Mouse (Mus musculus) CH12.LX (cell line): ENCODE results near the gene Trim11. TPM values are rescaled to one million over a fixed set of nuclear protein-coding genes. Genes with fewer than 3 reads are reported as not detected.

Experiments
- DNase-seq: peaks from one replicate; pipeline ENCODE4 v3.0.0-alpha.2; 2013; ENCODE audit errors: extremely low read depth
- H3K27ac ChIP-seq: 2 replicates; pipeline ENCODE4 v1.5.1; 2012; ENCODE audit warnings: low read depth, mild to moderate bottlenecking, control low read depth, moderate library complexity; ENCODE audit not compliant: insufficient read depth
- H3K27me3 ChIP-seq: replicated peaks from 2 replicates; pipeline ENCODE3; 2012; ENCODE audit warnings: inconsistent platforms
- H3K36me3 ChIP-seq, 2 experiments: replicated peaks in 1 of 2; 2 replicates each; pipeline versions ENCODE3 to v1.6.1; 2012; ENCODE audit warnings: inconsistent platforms in 1 of 2, low read length in 1 of 2, mild to moderate bottlenecking in 1 of 2, mixed read lengths in 1 of 2, moderate library complexity in 1 of 2; ENCODE audit not compliant: control insufficient read depth in 1 of 2, insufficient read depth in 1 of 2
- H3K4me1 ChIP-seq, 2 experiments: 2 replicates each; pipeline ENCODE4 v1.6.1; 2012; ENCODE audit warnings: inconsistent platforms in 1 of 2, moderate library complexity in 1 of 2; ENCODE audit not compliant: insufficient read depth in 2 of 2, control insufficient read depth in 1 of 2
- H3K4me2 ChIP-seq: 2 replicates; pipeline ENCODE4 v1.6.1; 2012; ENCODE audit warnings: low read depth, mild to moderate bottlenecking, control low read depth; ENCODE audit not compliant: poor library complexity, insufficient read depth, severe bottlenecking
- H3K4me3 ChIP-seq, 3 experiments: fragments of 150-350 bp in 1 of 3; sonication (generic) in 1 of 3; replicated peaks in 1 of 3; 2 replicates each; pipeline versions ENCODE3 to v1.5.1; 2011 to 2012; ENCODE audit warnings: low read depth in 2 of 3, low read length in 2 of 3, mild to moderate bottlenecking in 2 of 3, moderate library complexity in 2 of 3, control low read depth in 1 of 3, improper control_type of control experiment in 1 of 3, inconsistent platforms in 1 of 3, mixed read lengths in 1 of 3; ENCODE audit not compliant: poor library complexity in 1 of 3
- H3K79me2 ChIP-seq: replicated peaks from 2 replicates; pipeline ENCODE4 v1.6.1; 2012; ENCODE audit warnings: mild to moderate bottlenecking, moderate library complexity; ENCODE audit not compliant: control insufficient read depth, poor library complexity, insufficient read depth, severe bottlenecking; ENCODE audit errors: extremely low read depth
- H3K9ac ChIP-seq: 2 replicates; pipeline ENCODE4 v1.6.1; 2012; ENCODE audit warnings: low read depth, mild to moderate bottlenecking, control low read depth, moderate library complexity; ENCODE audit not compliant: insufficient read depth
- H3K9me3 ChIP-seq: replicated peaks from 2 replicates; pipeline ENCODE3; 2012; ENCODE audit warnings: low read length, inconsistent platforms, mixed read lengths
- CHD2 ChIP-seq: IDR thresholded peaks from 2 replicates; pipeline ENCODE4 v1.6.1; 2011; ENCODE audit warnings: low read length, improper control_type of control experiment
- ETS1 ChIP-seq: conservative IDR thresholded peaks from 2 replicates; pipeline ENCODE4 v1.6.1; 2012; ENCODE audit warnings: low read depth, mild to moderate bottlenecking, inconsistent platforms, low read length, improper control_type of control experiment, moderate library complexity
- GABPA ChIP-seq: IDR thresholded peaks from 2 replicates; pipeline ENCODE4 v1.6.1; 2012; ENCODE audit warnings: low read depth, low read length, improper control_type of control experiment, inconsistent platforms; ENCODE audit not compliant: insufficient replicate concordance
- JUND ChIP-seq: conservative IDR thresholded peaks from 2 replicates; pipeline ENCODE4 v1.6.1; 2011; ENCODE audit warnings: low read depth, low read length, improper control_type of control experiment
- MYC ChIP-seq: IDR thresholded peaks from 2 replicates; pipeline ENCODE4 v1.6.1; 2011; ENCODE audit warnings: low read depth, mild to moderate bottlenecking, improper control_type of control experiment, low read length
- PAX5 ChIP-seq: IDR thresholded peaks from 2 replicates; pipeline ENCODE4 v1.6.1; 2012; ENCODE audit warnings: low read length, inconsistent platforms, mixed read lengths
- POLR2AphosphoS2 ChIP-seq: IDR thresholded peaks from 2 replicates; pipeline ENCODE4 v1.6.1; 2011; ENCODE audit warnings: low read depth, low read length, improper control_type of control experiment
- ZMIZ1 ChIP-seq: IDR thresholded peaks from 2 replicates; pipeline ENCODE4 v1.6.1; 2012; ENCODE audit warnings: low read depth, mild to moderate bottlenecking, inconsistent platforms, low read length, improper control_type of control experiment
- dilution Hi-C: fragments of 300-500 bp; cut with MboI; formaldehyde crosslinking; loops from 2 replicates; pipeline ENCODE4 v1.14.3; 2020; ENCODE audit warnings: low sequenced_read_pairs; ENCODE audit not compliant: extremely low pct_unique_long_range_greater_than_20kb, extremely low pct_ligation_motif_present
- in situ Hi-C: fragments of 300-500 bp; cut with MboI; formaldehyde crosslinking; loops from 3 replicates; pipeline ENCODE4 v1.14.3; 2019; ENCODE audit warnings: low sequenced_read_pairs, low pct_ligation_motif_present, low pct_unique_long_range_greater_than_20kb, mixed read lengths
- polyA plus RNA-seq: library from polyadenylated mRNA; unstranded; fragments of >175 nt; gene quantifications from 2 replicates; pipeline ENCODE4 v1.2.1, GENCODE M21; 2012; ENCODE audit warnings: low read depth; ENCODE audit not compliant: insufficient read length
- total RNA-seq, 2 experiments: library from RNA; depleted of rRNA; stranded (reverse); fragments of 300-350 nt in 1 of 2; fragments of >200 nt in 1 of 2; gene quantifications; 2 replicates each; pipeline ENCODE4 v1.2.3; 2012 to 2014

Gene Trim11
- total and polyA plus RNA-seq, 3 experiments: 21.8 to 33.2 (median 23.2) TPM

DNA sequence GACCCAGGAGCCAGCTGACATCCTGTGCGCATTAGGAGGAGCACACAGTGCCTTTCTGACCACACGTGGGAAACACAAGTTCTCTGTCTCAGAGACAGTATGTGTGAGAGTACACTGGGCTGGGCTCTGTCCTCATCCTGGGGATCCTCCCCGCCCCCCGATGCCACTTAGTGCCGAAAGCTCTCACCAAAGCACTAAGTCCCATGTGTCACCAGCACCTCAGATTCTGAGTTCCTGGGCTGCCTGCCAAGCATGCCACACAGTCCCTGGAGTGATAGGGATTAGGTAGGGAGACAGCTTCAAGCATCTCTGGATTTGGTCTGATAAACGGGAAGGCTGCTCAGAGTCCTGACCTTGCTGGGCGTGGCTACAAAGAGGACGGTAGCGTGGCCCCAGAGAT lies 12.9 kb downstream of the Trim11 start:
- in situ Hi-C loops: no loop called here
- Histone ChIP-seq H3K79me2 (no peaks in the 10 kb centered on the region), H3K4me2 (no peak overlapping the region), H3K4me3 (no peak overlapping the region), H3K36me3 (peaks cover 51 to 64% of the 10 kb centered on the region in 2 experiments), H3K9ac (no peak overlapping the region), H3K4me1 (peaks cover 3 to 26% of the 10 kb centered on the region in 2 experiments), H3K27me3 (no peaks in the 10 kb centered on the region), H3K9me3 (no peaks in the 10 kb centered on the region), H3K27ac (no peak overlapping the region)
- dilution Hi-C loops: no loop called here
- no peak for TF ChIP-seq ZMIZ1
- no peak for TF ChIP-seq PAX5
- no peak for TF ChIP-seq GABPA
- DNase-seq: no peak

DNA sequence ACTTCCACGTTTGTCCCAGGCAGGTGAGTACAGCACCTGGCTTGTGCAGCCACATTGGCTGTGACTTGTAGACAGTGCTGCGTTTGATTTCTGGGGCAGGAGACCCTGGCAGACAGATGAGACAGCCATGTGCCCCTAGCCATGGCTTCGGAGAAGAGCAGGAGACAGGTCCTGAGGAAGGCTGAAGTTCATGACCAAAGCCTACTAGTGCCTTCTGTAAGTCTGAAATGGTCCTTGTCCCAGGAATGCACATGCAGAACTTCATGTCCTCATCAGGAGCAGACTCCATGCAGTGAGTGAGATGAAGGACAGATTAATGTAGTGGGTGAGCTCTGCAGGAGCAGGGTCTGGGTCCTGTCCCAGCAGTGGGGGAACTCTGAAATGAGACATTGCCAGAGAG lies 14.0 kb downstream of the Trim11 start:
- H3K4me1 ChIP-seq: peaks cover 3 to 18% of the 10 kb centered on the region in 2 experiments
- H3K36me3 ChIP-seq: peaks cover 42 to 53% of the 10 kb centered on the region in 2 experiments
- peak; percentile 46; the same call in 1 of the 2 replicates for TF ChIP-seq POLR2AphosphoS2
- TF ChIP-seq ETS1: no peak
- TF ChIP-seq JUND: no peak
- TF ChIP-seq, all 38 proteins: peak for 1
- dilution Hi-C loops (no loop called here), in situ Hi-C loops (no loop called here)
- Histone ChIP-seq H3K9me3 (no peaks in the 10 kb centered on the region), H3K4me2 (no peak overlapping the region), H3K4me3 (no peak overlapping the region), H3K27ac (no peak overlapping the region), H3K9ac (no peak overlapping the region), H3K79me2 (no peaks in the 10 kb centered on the region), H3K27me3 (peaks cover 3% of the 10 kb centered on the region)
- DNase-seq: no peak

DNA sequence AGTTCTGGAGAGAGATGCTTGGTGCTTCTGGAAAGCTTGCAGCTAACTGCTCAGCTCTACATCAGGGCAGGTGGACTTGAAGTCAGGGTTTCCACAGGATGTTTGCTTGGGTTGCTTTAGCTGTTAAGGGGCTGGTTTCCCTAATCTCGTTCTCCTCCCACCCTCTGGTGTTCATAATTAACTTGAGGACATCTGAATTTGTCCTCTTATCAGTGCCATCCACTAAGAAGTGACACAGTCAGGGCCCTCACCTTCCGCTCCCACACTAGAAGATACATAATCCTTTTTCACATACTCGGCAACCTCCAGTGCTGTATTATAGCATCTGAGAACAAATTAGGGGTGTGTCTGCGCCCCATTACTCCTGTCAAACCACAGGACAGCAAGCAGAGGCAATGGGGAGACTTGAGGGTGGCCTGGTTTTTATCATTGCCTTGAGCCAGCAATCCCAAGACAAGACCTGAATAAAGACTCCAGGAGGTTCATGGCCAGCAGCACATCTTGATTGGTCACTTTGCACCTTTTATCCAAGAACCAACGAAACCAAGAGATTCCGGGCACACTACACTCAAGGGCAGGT lies 15.3 kb downstream of the Trim11 start:
- no peaks in the 10 kb centered on the region for H3K79me2 ChIP-seq
- no peak overlapping the region for H3K9ac ChIP-seq
- H3K27me3 ChIP-seq: peaks cover 15% of the 10 kb centered on the region
- 0 out of 2 replicates have a peak, but pooled peaks have one; percentile 6 for TF ChIP-seq CHD2
- TF ChIP-seq MYC: no peak
- TF ChIP-seq, all 38 proteins: peak for 1
- Histone ChIP-seq H3K36me3 (peaks cover 31 to 40% of the 10 kb centered on the region in 2 experiments), H3K9me3 (no peaks in the 10 kb centered on the region), H3K27ac (no peak overlapping the region), H3K4me1 (peaks cover 3 to 16% of the 10 kb centered on the region in 2 experiments), H3K4me3 (no peak overlapping the region), H3K4me2 (no peak overlapping the region)
- dilution Hi-C loops: no loop called here
- DNase-seq: no peak
- in situ Hi-C loops: no loop called here
